Comparison of ENCODE assay signal across 14 mouse cellular contexts in genomic region chr8:102085927-102086326, GRCm38 (mm10).
DNase-seq lines count a peak whose midpoint lies in the region; ATAC-seq and TF ChIP-seq lines count a peak whose summit lies in the region.
"Had no signal": no experiment of that assay in that cellular context is flagged by ENCODE, and none has a peak within 500 bp of the region (broad histone marks: within the 10 kb centered on the region; RNA-seq: fewer than 3 reads in every experiment).

No protein-coding gene starts in this region.

- H3K4me3 ChIP-seq in forebrain, embryonic 14.5 days (ENCODE audit: low read depth, low read length): no peak overlapping the region
- no peak overlapping the region for H3K4me3 ChIP-seq in forebrain, embryonic 15.5 days
- no peak overlapping the region for H3K4me3 ChIP-seq in midbrain, postnatal 0 days (ENCODE audit: low read depth, low read length)
- H3K4me3 ChIP-seq in midbrain, embryonic 10.5 days: no peak overlapping the region
- no peak overlapping the region for H3K4me3 ChIP-seq in kidney, embryonic 16.5 days (ENCODE audit: low read length)
- H3K4me3 ChIP-seq: erythroblast, embryonic 14.5 days; layer of hippocampus, adult 2 months had no signal

- ATAC-seq in forebrain, embryonic 14.5 days: no peak; the same call in 1 of the 2 replicates
- no peak for ATAC-seq in forebrain, embryonic 15.5 days (replicated peaks)
- ATAC-seq in midbrain, postnatal 0 days (ENCODE audit: low FRiP score): peak; percentile 49; the same call in 1 of the 2 replicates
- ATAC-seq in kidney, embryonic 16.5 days (ENCODE audit: low FRiP score, low TSS enrichment): no peak
- ATAC-seq: activated CD4-positive, CD25-positive, alpha-beta regulatory T cell, adult 4 months had no signal

- no peaks in the 10 kb centered on the region for H3K4me1 ChIP-seq in forebrain, embryonic 14.5 days (ENCODE audit: control insufficient read depth, insufficient read depth, low read length)
- no peaks in the 10 kb centered on the region for H3K4me1 ChIP-seq in forebrain, embryonic 15.5 days
- H3K4me1 ChIP-seq in midbrain, postnatal 0 days (ENCODE audit: insufficient read depth, low read length): no peaks in the 10 kb centered on the region
- H3K4me1 ChIP-seq in midbrain, embryonic 10.5 days: no peaks in the 10 kb centered on the region
- no peaks in the 10 kb centered on the region for H3K4me1 ChIP-seq in kidney, embryonic 16.5 days (ENCODE audit: insufficient read depth, low read length)

- 66% methylated on average over 4 of the region's 4 CpGs for WGBS in forebrain, embryonic 14.5 days
- 58% methylated on average over 4 of the region's 4 CpGs for WGBS in forebrain, embryonic 15.5 days
- WGBS in midbrain, postnatal 0 days: 49% methylated on average over 4 of the region's 4 CpGs
- WGBS in midbrain, embryonic 10.5 days: 90% methylated on average over 4 of the region's 4 CpGs
- 88% methylated on average over 4 of the region's 4 CpGs for WGBS in kidney, embryonic 16.5 days

- DNase-seq in forebrain, embryonic 14.5 days (ENCODE audit: low spot score): peak; percentile 59
- peak; percentile 91 for DNase-seq in midbrain, postnatal 0 days (ENCODE audit: low spot score)
- no peak for DNase-seq in midbrain, embryonic 10.5 days (ENCODE audit: low spot score)
- peak; percentile 50 to 68 for DNase-seq in left cerebral cortex, postnatal 25 days (ENCODE audit: low spot score in 2 of 2)
- no peak for DNase-seq in thymus, postnatal 10 days (ENCODE audit: low spot score in 2 of 2)
- DNase-seq: kidney, adult 2 months; lung, adult 18-20 months; thymus, adult 2 months had no signal

- no peak overlapping the region for H3K9ac ChIP-seq in forebrain, embryonic 14.5 days (ENCODE audit: low read length)
- no peak overlapping the region for H3K9ac ChIP-seq in forebrain, embryonic 15.5 days (replicated peaks)
- H3K9ac ChIP-seq in midbrain, postnatal 0 days (replicated peaks; ENCODE audit: low read length, poor library complexity, severe bottlenecking): no peak overlapping the region
- no peak overlapping the region for H3K9ac ChIP-seq in kidney, embryonic 16.5 days (replicated peaks; ENCODE audit: low read length)

- H3K9me3 ChIP-seq in forebrain, embryonic 14.5 days (replicated peaks; ENCODE audit: control insufficient read depth, low read length): no peaks in the 10 kb centered on the region
- no peaks in the 10 kb centered on the region for H3K9me3 ChIP-seq in forebrain, embryonic 15.5 days
- H3K9me3 ChIP-seq in midbrain, postnatal 0 days (ENCODE audit: low read length): no peaks in the 10 kb centered on the region
- no peaks in the 10 kb centered on the region for H3K9me3 ChIP-seq in midbrain, embryonic 10.5 days (replicated peaks)
- H3K9me3 ChIP-seq in kidney, embryonic 16.5 days (ENCODE audit: low read length): no peaks in the 10 kb centered on the region

- no peak for TF ChIP-seq CTCF in midbrain, postnatal 0 days (IDR thresholded peaks at IDR 0.05)

- intact Hi-C loops in left cerebral cortex, postnatal 25 days (cut with DNase I): loop anchor here (10.0 kb wide), 1 partner anchor 699 kb away; the partner anchor contains the start of gene Cdh11

- no peaks in the 10 kb centered on the region for H3K27me3 ChIP-seq in forebrain, embryonic 14.5 days (replicated peaks; ENCODE audit: control insufficient read depth, insufficient read depth, low read length)
- H3K27me3 ChIP-seq in forebrain, embryonic 15.5 days: no peaks in the 10 kb centered on the region
- H3K27me3 ChIP-seq in midbrain, postnatal 0 days (ENCODE audit: insufficient read depth, low read length): no peaks in the 10 kb centered on the region
- H3K27me3 ChIP-seq in midbrain, embryonic 10.5 days (ENCODE audit: low read depth, poor library complexity, severe bottlenecking): no peaks in the 10 kb centered on the region
- H3K27me3 ChIP-seq in kidney, embryonic 16.5 days (ENCODE audit: insufficient read depth, low read length): no peaks in the 10 kb centered on the region

- H3K36me3 ChIP-seq in forebrain, embryonic 14.5 days (ENCODE audit: control insufficient read depth, insufficient read depth, low read length): no peaks in the 10 kb centered on the region
- no peaks in the 10 kb centered on the region for H3K36me3 ChIP-seq in forebrain, embryonic 15.5 days
- no peaks in the 10 kb centered on the region for H3K36me3 ChIP-seq in midbrain, postnatal 0 days (ENCODE audit: insufficient read depth, low read length)
- no peaks in the 10 kb centered on the region for H3K36me3 ChIP-seq in midbrain, embryonic 10.5 days
- no peaks in the 10 kb centered on the region for H3K36me3 ChIP-seq in kidney, embryonic 16.5 days (ENCODE audit: insufficient read depth, low read length)

- no peak overlapping the region for H3K4me2 ChIP-seq in forebrain, embryonic 14.5 days (ENCODE audit: low read length)
- H3K4me2 ChIP-seq in forebrain, embryonic 15.5 days (replicated peaks): no peak overlapping the region
- H3K4me2 ChIP-seq in midbrain, postnatal 0 days (ENCODE audit: low read depth, low read length, poor library complexity, severe bottlenecking): no peak overlapping the region
- H3K4me2 ChIP-seq in kidney, embryonic 16.5 days (replicated peaks; ENCODE audit: low read depth, low read length): no peak overlapping the region

- no peak overlapping the region for H3K27ac ChIP-seq in forebrain, embryonic 14.5 days (ENCODE audit: low read depth, low read length)
- no peak overlapping the region for H3K27ac ChIP-seq in forebrain, embryonic 15.5 days (replicated peaks)
- no peak overlapping the region for H3K27ac ChIP-seq in midbrain, postnatal 0 days (ENCODE audit: low read depth, low read length)
- H3K27ac ChIP-seq in midbrain, embryonic 10.5 days (replicated peaks): no peak overlapping the region
- no peak overlapping the region for H3K27ac ChIP-seq in kidney, embryonic 16.5 days (ENCODE audit: low read length)
- H3K27ac ChIP-seq: layer of hippocampus, adult 2 months; macrophage had no signal

Comparison
In these comparisons a context has a peak if more than half of its experiments do, and no peak if none do; other contexts are left out.
1. DNase-seq: peak in forebrain, embryonic 14.5 days (single experiment), midbrain, postnatal 0 days (single experiment) and left cerebral cortex, postnatal 25 days (2 of 2); none in midbrain, embryonic 10.5 days (single experiment) and thymus, postnatal 10 days (0 of 2).